Mouse (Mus musculus) heart, embryonic 16.5 days (tissue): ENCODE measurements around the gene Haus3. TPM values are rescaled to one million over a fixed set of nuclear protein-coding genes. Genes with fewer than 3 reads are reported as not detected.

Experiments used
- ATAC-seq: fragments of 200-750 bp; cut with Nextera tagmentation; replicated peaks from 2 replicates; pipeline ENCODE4 v1.8.0; 2017; ENCODE audit warnings: moderate number of reproducible peaks; ENCODE audit not compliant: insufficient read depth, low FRiP score; ENCODE audit errors: extremely low read depth
- H3K27ac ChIP-seq: fragments of 300-500 bp; sonication (generic); 2 replicates; pipeline ENCODE4 v1.5.1; 2014; ENCODE audit warnings: mild to moderate bottlenecking, low read length, control low read depth, moderate library complexity
- H3K27me3 ChIP-seq: fragments of 300-500 bp; sonication (generic); 2 replicates; pipeline ENCODE4 v1.6.1; 2014; ENCODE audit warnings: low read length, mixed read lengths; ENCODE audit not compliant: control insufficient read depth, insufficient read depth
- H3K36me3 ChIP-seq: fragments of 300-500 bp; sonication (generic); 2 replicates; pipeline ENCODE4 v1.6.1; 2014; ENCODE audit not compliant: control insufficient read depth, insufficient read depth
- H3K4me1 ChIP-seq: fragments of 300-500 bp; sonication (generic); 2 replicates; pipeline ENCODE4 v1.6.1; 2014; ENCODE audit warnings: low read length, mixed read lengths; ENCODE audit not compliant: control insufficient read depth, insufficient read depth
- H3K4me2 ChIP-seq: fragments of 300-500 bp; sonication (generic); 2 replicates; pipeline ENCODE4 v1.6.1; 2014; ENCODE audit warnings: low read depth, mild to moderate bottlenecking, control low read depth, low read length
- H3K4me3 ChIP-seq: fragments of 300-500 bp; sonication (generic); 2 replicates; pipeline ENCODE4 v1.5.1; 2014; ENCODE audit warnings: mild to moderate bottlenecking, control low read depth, low read length
- H3K9ac ChIP-seq: fragments of 300-500 bp; sonication (generic); 2 replicates; pipeline ENCODE4 v1.6.1; 2014; ENCODE audit warnings: low read length, control low read depth
- H3K9me3 ChIP-seq: fragments of 300-500 bp; sonication (generic); replicated peaks from 2 replicates; pipeline ENCODE4 v1.6.1; 2016; ENCODE audit warnings: low read length; ENCODE audit not compliant: control insufficient read depth
- WGBS: fragments of 180-500 bp; shearing (Covaris S2); extraction: QIAGEN DNeasy Blood & Tissue Kit; methylation state at CpG from one replicate; pipeline ENCODE4 v1.1.7; 2014; 5-methylcytosine and 5-hydroxymethylcytosine counted together
- polyA plus RNA-seq: library from polyadenylated mRNA; unstranded; fragments of >200 nt; fragmentation: Nextera tagmentation; extraction: Ambion mirVana; gene quantifications from 2 replicates; pipeline ENCODE4 v1.2.1, GENCODE M21; 2015

Gene Haus3
- polyA plus RNA-seq, 1 experiment from 2014 or later, result 28.4 TPM

DNA sequence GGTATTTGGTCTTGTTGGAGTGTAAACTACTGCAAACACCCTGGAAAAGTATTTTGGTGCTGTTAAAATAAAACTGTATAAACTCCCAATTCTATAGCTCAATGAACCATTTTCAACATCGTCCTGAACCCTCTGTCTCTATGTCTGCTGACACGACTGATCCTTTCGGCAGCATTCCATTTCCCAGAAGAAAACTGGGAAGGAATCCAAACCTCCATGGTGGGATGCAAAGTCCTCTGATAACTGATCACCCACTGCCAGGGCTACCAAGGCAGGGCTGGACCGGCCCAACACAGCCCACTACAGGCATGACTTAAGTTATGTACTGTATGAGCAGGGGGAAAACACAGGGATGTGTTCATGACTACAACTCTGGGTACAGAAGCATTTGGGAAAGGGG is 32.7 kb upstream of the Haus3 start:
- no peak overlapping the region for H3K4me2 ChIP-seq
- H3K9ac ChIP-seq, result no peak overlapping the region
- no peak overlapping the region for H3K4me3 ChIP-seq
- peaks cover 20% of the 10 kb centered on the region for H3K4me1 ChIP-seq
- H3K36me3 ChIP-seq, result no peaks in the 10 kb centered on the region
- WGBS, result 32% methylated on average over 4 of the region's 4 CpGs
- no peaks in the 10 kb centered on the region for H3K27me3 ChIP-seq
- no peaks in the 10 kb centered on the region for H3K9me3 ChIP-seq
- ATAC-seq, result no peak
- no peak overlapping the region for H3K27ac ChIP-seq

DNA sequence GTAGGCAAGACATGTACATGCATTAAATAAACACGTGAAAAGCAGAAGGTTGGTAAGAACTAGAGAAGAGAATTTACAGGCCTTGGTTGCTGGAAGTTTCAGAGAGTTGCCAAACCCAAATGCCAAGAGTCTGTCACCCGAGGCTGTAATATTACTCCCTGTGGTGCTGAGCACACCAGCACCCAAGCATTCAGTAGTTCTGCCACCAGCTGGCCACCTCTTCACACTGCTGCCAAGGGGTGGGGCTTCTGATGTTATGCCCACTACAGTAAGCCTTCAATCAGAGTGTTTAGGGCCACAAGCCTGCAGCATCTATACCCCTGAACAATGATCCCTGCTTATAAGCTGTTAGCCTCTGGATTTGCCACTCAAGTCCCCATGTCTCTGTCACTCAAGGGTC is 32.1 kb upstream of the Haus3 start:
- Histone ChIP-seq H3K27ac (no peak overlapping the region), H3K36me3 (no peaks in the 10 kb centered on the region)
- peak; percentile 33; the same call in 1 of the 2 replicates for ATAC-seq

GRCm38 (mm10) chr5:34198615-34199014 is 29.3 kb upstream of the Haus3 start:
- Histone ChIP-seq H3K9me3 (no peaks in the 10 kb centered on the region), H3K4me3 (no peak overlapping the region), H3K4me2 (no peak overlapping the region), H3K9ac (no peak overlapping the region), H3K4me1 (peaks cover 12% of the 10 kb centered on the region), H3K27me3 (no peaks in the 10 kb centered on the region), H3K36me3 (no peaks in the 10 kb centered on the region), H3K27ac (no peak overlapping the region)
- 81% methylated on average over 6 of the region's 6 CpGs for WGBS
- ATAC-seq, result no peak

More for the DNA sequence above, 32.1 kb upstream of the Haus3 start:
- Histone ChIP-seq H3K9ac (no peak overlapping the region), H3K4me2 (no peak overlapping the region), H3K4me1 (peaks cover 20% of the 10 kb centered on the region), H3K4me3 (no peak overlapping the region), H3K27me3 (no peaks in the 10 kb centered on the region), H3K9me3 (no peaks in the 10 kb centered on the region)
- 50% methylated on average over 2 of the region's 2 CpGs for WGBS

GRCm38 (mm10) chr5:34197243-34197642 is 27.9 kb upstream of the Haus3 start:
- ATAC-seq, result no peak
- Histone ChIP-seq H3K27ac (no peak overlapping the region), H3K9ac (no peak overlapping the region), H3K36me3 (no peaks in the 10 kb centered on the region), H3K9me3 (no peaks in the 10 kb centered on the region), H3K27me3 (no peaks in the 10 kb centered on the region), H3K4me1 (peaks cover 12% of the 10 kb centered on the region), H3K4me2 (no peak overlapping the region), H3K4me3 (no peak overlapping the region)
- 73% methylated on average over 4 of the region's 4 CpGs for WGBS

GRCm38 (mm10) chr5:34196423-34196822 is 27.1 kb upstream of the Haus3 start:
- Histone ChIP-seq H3K36me3 (no peaks in the 10 kb centered on the region), H3K4me1 (peaks cover 6% of the 10 kb centered on the region), H3K9me3 (no peaks in the 10 kb centered on the region), H3K4me3 (no peak overlapping the region), H3K9ac (no peak overlapping the region), H3K27me3 (no peaks in the 10 kb centered on the region), H3K27ac (no peak overlapping the region), H3K4me2 (no peak overlapping the region)
- ATAC-seq, result peak; percentile 24; the same call in 1 of the 2 replicates
- WGBS, result 74% methylated on average over 7 of the region's 7 CpGs

DNA sequence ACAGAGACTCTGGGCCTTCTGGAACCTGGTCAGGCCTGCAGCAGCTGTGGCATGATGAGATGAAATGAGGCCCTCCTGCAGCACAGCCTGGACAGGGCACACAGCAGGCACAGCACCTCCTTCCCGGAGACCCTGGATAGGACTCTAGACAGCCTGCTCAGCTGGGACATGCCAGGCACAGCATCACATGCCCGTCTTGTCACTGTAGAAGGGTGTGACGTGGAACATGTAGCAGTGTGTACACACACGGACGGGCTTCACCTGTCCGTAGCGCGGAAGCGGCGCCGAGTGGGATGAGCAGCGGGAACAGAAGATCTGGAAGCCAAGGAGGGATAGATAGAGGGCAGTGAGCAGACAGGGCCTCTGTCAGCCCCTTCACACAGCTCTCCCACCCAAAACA is 26.5 kb upstream of the Haus3 start:
- no peak overlapping the region for H3K9ac ChIP-seq
- no peaks in the 10 kb centered on the region for H3K27me3 ChIP-seq
- H3K4me3 ChIP-seq, result no peak overlapping the region
- H3K9me3 ChIP-seq, result no peaks in the 10 kb centered on the region
- H3K27ac ChIP-seq, result no peak overlapping the region
- peaks cover 4% of the 10 kb centered on the region; the same call in 1 of the 2 replicates for H3K4me1 ChIP-seq
- no peak overlapping the region for H3K4me2 ChIP-seq
- no peaks in the 10 kb centered on the region for H3K36me3 ChIP-seq
- ATAC-seq, result no peak
- 87% methylated on average over 12 of the region's 12 CpGs for WGBS

GRCm38 (mm10) chr5:34194975-34195662 is 25.8 kb upstream of the Haus3 start:
- no peak for ATAC-seq
- H3K27ac ChIP-seq, result no peak overlapping the region
- no peaks in the 10 kb centered on the region for H3K36me3 ChIP-seq
- no peaks in the 10 kb centered on the region for H3K9me3 ChIP-seq
- H3K4me2 ChIP-seq, result no peak overlapping the region
- 63% methylated on average over 6 of the region's 6 CpGs for WGBS
- no peaks in the 10 kb centered on the region for H3K27me3 ChIP-seq
- no peak overlapping the region for H3K9ac ChIP-seq
- peaks cover 7% of the 10 kb centered on the region; the same call in 1 of the 2 replicates for H3K4me1 ChIP-seq
- no peak overlapping the region for H3K4me3 ChIP-seq

GRCm38 (mm10) chr5:34194426-34194825 is 25.1 kb upstream of the Haus3 start:
- ATAC-seq, result no peak
- H3K27ac ChIP-seq, result no peak overlapping the region
- H3K4me1 ChIP-seq, result peaks cover 9% of the 10 kb centered on the region
- no peak overlapping the region for H3K9ac ChIP-seq
- no peak overlapping the region for H3K4me2 ChIP-seq
- WGBS, result 61% methylated on average over 1 of the region's 1 CpGs
- H3K4me3 ChIP-seq, result no peak overlapping the region
- no peaks in the 10 kb centered on the region for H3K36me3 ChIP-seq
- H3K27me3 ChIP-seq, result no peaks in the 10 kb centered on the region
- H3K9me3 ChIP-seq, result no peaks in the 10 kb centered on the region

- Histone ChIP-seq H3K27me3 (no peaks in the 10 kb centered on the region), H3K4me2 (no peak overlapping the region), H3K9me3 (no peaks in the 10 kb centered on the region), H3K36me3 (no peaks in the 10 kb centered on the region), H3K4me1 (peaks cover 21% of the 10 kb centered on the region), H3K4me3 (no peak overlapping the region), H3K27ac (no peak overlapping the region), H3K9ac (no peak overlapping the region)
- 66% methylated on average over 4 of the region's 4 CpGs for WGBS
- ATAC-seq, result no peak
Measured at GRCm38 (mm10) chr5:34191843-34192242, 22.5 kb upstream of the Haus3 start.
